In genomic region chr12:99884269-99885261, GRCm38 (mm10) we compare ENCODE assay signal across 8 mouse cellular contexts. TPM values are rescaled to one million over a fixed set of nuclear protein-coding genes. Genes with fewer than 3 reads are reported as not detected.
A peak's percentile ranks its signal among the peaks of the same experiment; 100 is the strongest.
DNase-seq lines count a peak whose midpoint lies in the region; ATAC-seq and TF ChIP-seq lines count a peak whose summit lies in the region.

Gene Efcab11, minus strand, starts transcription at chr12:99884439.
Gene Tdp1, plus strand, starts transcription at chr12:99884517.

- H3K4me2 ChIP-seq in lung, postnatal 0 days (replicated peaks; ENCODE audit: low read depth, low read length): peak within 1 kb of the TSS; percentile 91

- peak within 1 kb of the TSS; percentile 85 to 92 for H3K4me3 ChIP-seq in MEL (ENCODE audit: control insufficient read depth in 1 of 2, insufficient read depth in 1 of 2, low read depth in 2 of 2, low read length in 2 of 2)
- H3K4me3 ChIP-seq in cerebellum, adult 2 months (replicated peaks; ENCODE audit: insufficient read depth, low read depth, low read length): peak within 1 kb of the TSS; percentile 78
- peak within 1 kb of the TSS; percentile 82 for H3K4me3 ChIP-seq in hindbrain, embryonic 10.5 days
- H3K4me3 ChIP-seq in lung, postnatal 0 days (ENCODE audit: low read depth, low read length): peak within 1 kb of the TSS; percentile 73

- no peak for TF ChIP-seq RAD21 in MEL (IDR thresholded peaks at IDR 0.05; ENCODE audit: low read depth, low read length)

- H3K9me3 ChIP-seq in MEL (replicated peaks; ENCODE audit: insufficient read depth, low read length): no peaks in the 10 kb centered on the region
- H3K9me3 ChIP-seq in hindbrain, embryonic 10.5 days: no peaks in the 10 kb centered on the region
- H3K9me3 ChIP-seq in lung, postnatal 0 days (ENCODE audit: low read length): no peaks in the 10 kb centered on the region

- peak in 1 of 2 experiments; percentile 23; a peak in 1 of 4 replicates for TF ChIP-seq EP300 in MEL (IDR thresholded peaks at IDR 0.05; ENCODE audit: low read depth in 1 of 2, low read length in 2 of 2)
- TF ChIP-seq EP300 in lung, postnatal 0 days (IDR thresholded peaks at IDR 0.05): no peak

- H3K4me1 ChIP-seq in MEL (ENCODE audit: control insufficient read depth in 1 of 2, insufficient read depth in 2 of 2, low read length in 2 of 2): peaks cover 5 to 10% of the 10 kb centered on the region in 2 experiments
- no peaks in the 10 kb centered on the region for H3K4me1 ChIP-seq in cerebellum, adult 2 months (ENCODE audit: control insufficient read depth, insufficient read depth, low read length)
- H3K4me1 ChIP-seq in hindbrain, embryonic 10.5 days (replicated peaks): peaks cover 42% of the 10 kb centered on the region
- no peaks in the 10 kb centered on the region; the same call in 1 of the 2 replicates for H3K4me1 ChIP-seq in lung, postnatal 0 days (ENCODE audit: insufficient read depth, low read depth, low read length)

- DNase-seq in MEL (ENCODE audit: low read depth, low spot score): peak; percentile 94
- peak; percentile 94 to 95 for DNase-seq in cerebellum, adult 2 months
- DNase-seq in forelimb bud, embryonic 11.5 days (ENCODE audit: low read depth, low spot score): peak; percentile 92
- peak; percentile 96 for DNase-seq in hindbrain, embryonic 10.5 days (ENCODE audit: low spot score)
- peak; percentile 89 for DNase-seq in layer of hippocampus, adult 9-11 months
- peak; percentile 96 for DNase-seq in lung, postnatal 0 days (ENCODE audit: low spot score)
- DNase-seq in ovary, postnatal 14 days (ENCODE audit: low spot score): peak; percentile 90
- DNase-seq in thymus, postnatal 14 days: peak; percentile 96

- peak; percentile 91 for ATAC-seq in lung, postnatal 0 days

- peaks cover 0 to 7% of the 10 kb centered on the region in 2 experiments; a peak in 2 of 4 replicates for H3K36me3 ChIP-seq in MEL (ENCODE audit: control insufficient read depth in 1 of 2, insufficient read depth in 2 of 2, low read length in 2 of 2)
- peaks cover 17% of the 10 kb centered on the region for H3K36me3 ChIP-seq in hindbrain, embryonic 10.5 days
- H3K36me3 ChIP-seq in lung, postnatal 0 days (ENCODE audit: insufficient read depth, low read length): no peaks in the 10 kb centered on the region

- TF ChIP-seq CTCF in MEL (IDR thresholded peaks at IDR 0.05 in 2 of 3, conservative IDR thresholded peaks at IDR 0.05 in 1 of 3; ENCODE audit: control insufficient read depth in 1 of 3, insufficient read depth in 1 of 3, low read depth in 2 of 3, low read length in 3 of 3, poor library complexity in 1 of 3, severe bottlenecking in 1 of 3): no peak
- TF ChIP-seq CTCF in cerebellum, adult 2 months (IDR thresholded peaks at IDR 0.05; ENCODE audit: borderline replicate concordance, insufficient read depth, low read depth, low read length): no peak
- TF ChIP-seq CTCF in lung, postnatal 0 days (IDR thresholded peaks at IDR 0.05): peak; percentile 36

- WGBS in cerebellum, adult 2 months: under 1% methylated on average over 73 of the region's 73 CpGs
- WGBS in hindbrain, embryonic 10.5 days: under 1% methylated on average over 73 of the region's 73 CpGs
- WGBS in lung, postnatal 0 days: under 1% methylated on average over 69 of the region's 73 CpGs

- H3K79me2 ChIP-seq in MEL (ENCODE audit: control insufficient read depth, insufficient read depth, low read length, poor library complexity): peaks cover 5% of the 10 kb centered on the region

- H3K27ac ChIP-seq in MEL (ENCODE audit: control insufficient read depth, low read depth, low read length): peak within 1 kb of the TSS; percentile 87
- peak within 1 kb of the TSS; percentile 91 for H3K27ac ChIP-seq in cerebellum, adult 2 months (ENCODE audit: insufficient read depth, low read length)
- peak within 1 kb of the TSS; percentile 97 for H3K27ac ChIP-seq in hindbrain, embryonic 10.5 days
- peak within 1 kb of the TSS; percentile 74 for H3K27ac ChIP-seq in lung, postnatal 0 days (ENCODE audit: low read length)

- peak; percentile 80 to 98 for TF ChIP-seq POLR2A in MEL (IDR thresholded peaks at IDR 0.05; ENCODE audit: control insufficient read depth in 1 of 2, insufficient read depth in 1 of 2, low read depth in 1 of 2, low read length in 2 of 2, poor library complexity in 1 of 2)
- peak; percentile 60; the same call in 1 of the 2 replicates for TF ChIP-seq POLR2A in cerebellum, adult 2 months (IDR thresholded peaks at IDR 0.05; ENCODE audit: borderline replicate concordance, insufficient read depth, low read length)

- peak within 1 kb of the TSS; percentile 84 for H3K9ac ChIP-seq in MEL (ENCODE audit: control insufficient read depth, low read depth, low read length, poor library complexity, severe bottlenecking)
- H3K9ac ChIP-seq in lung, postnatal 0 days (replicated peaks; ENCODE audit: low read depth): peak within 1 kb of the TSS; percentile 66

- no peaks in the 10 kb centered on the region for H3K27me3 ChIP-seq in MEL (ENCODE audit: control insufficient read depth in 1 of 2, insufficient read depth in 2 of 2, low read length in 2 of 2)
- no peaks in the 10 kb centered on the region for H3K27me3 ChIP-seq in cerebellum, adult 2 months (ENCODE audit: control insufficient read depth, insufficient read depth, low read length)
- no peaks in the 10 kb centered on the region for H3K27me3 ChIP-seq in hindbrain, embryonic 10.5 days (ENCODE audit: insufficient read depth, poor library complexity, severe bottlenecking)
- no peaks in the 10 kb centered on the region for H3K27me3 ChIP-seq in lung, postnatal 0 days (replicated peaks; ENCODE audit: insufficient read depth, low read length)

TF ChIP-seq in MEL, 35 proteins besides CTCF, POLR2A, EP300 and RAD21 (continues in another document):
- TF ChIP-seq BHLHE40 (IDR thresholded peaks at IDR 0.05; ENCODE audit: borderline replicate concordance, low read depth, low read length) (no peak), TBP (IDR thresholded peaks at IDR 0.05; ENCODE audit: low read depth, low read length) (peak; percentile 89), NRF1 (IDR thresholded peaks at IDR 0.05; ENCODE audit: insufficient read depth, low read depth, low read length, poor library complexity, severe bottlenecking) (peak; percentile 86), ELF1 (IDR thresholded peaks at IDR 0.05; ENCODE audit: low read depth, low read length) (peak; percentile 94), TCF12 (IDR thresholded peaks at IDR 0.05; ENCODE audit: low read depth, low read length) (peak; percentile 75), MYC (IDR thresholded peaks at IDR 0.05; ENCODE audit: low read depth, low read length) (peak; percentile 76), USF1 (IDR thresholded peaks at IDR 0.05; ENCODE audit: low read depth, low read length) (no peak), MAX (IDR thresholded peaks at IDR 0.05; ENCODE audit: low read length) (peak; percentile 85), MYB (IDR thresholded peaks at IDR 0.05; ENCODE audit: low read depth, low read length) (no peak), GABPA (IDR thresholded peaks at IDR 0.05; ENCODE audit: low read depth, low read length) (no peak), E2F4 (IDR thresholded peaks at IDR 0.05; ENCODE audit: borderline replicate concordance, low read depth, low read length) (0 out of 2 replicates have a peak, but pooled peaks have one; percentile 52), CHD2 (IDR thresholded peaks at IDR 0.05; ENCODE audit: low read length) (no peak), KAT2A (conservative IDR thresholded peaks at IDR 0.05; ENCODE audit: low read depth, low read length) (peak; percentile 58), HCFC1 (IDR thresholded peaks at IDR 0.05; ENCODE audit: low read depth, low read length) (peak; percentile 84), RCOR1 (IDR thresholded peaks at IDR 0.05; ENCODE audit: low read depth, low read length) (no peak), ZKSCAN1 (IDR thresholded peaks at IDR 0.05; ENCODE audit: low read depth, low read length) (no peak), ZMIZ1 (IDR thresholded peaks at IDR 0.05; ENCODE audit: low read depth, low read length) (peak; percentile 74; the same call in 1 of the 2 replicates), SMC3 (IDR thresholded peaks at IDR 0.05; ENCODE audit: low read depth, low read length) (no peak; the same call in 1 of the 2 replicates), MAFK (IDR thresholded peaks at IDR 0.05; ENCODE audit: borderline replicate concordance, low read depth, low read length) (no peak), NELFE (IDR thresholded peaks at IDR 0.05; ENCODE audit: low read depth, low read length) (peak; percentile 81), JUND (IDR thresholded peaks at IDR 0.05; ENCODE audit: low read depth, low read length) (no peak), ETS1 (IDR thresholded peaks at IDR 0.05; ENCODE audit: low read depth, low read length) (peak; percentile 55), MAZ (IDR thresholded peaks at IDR 0.05; ENCODE audit: low read depth, low read length) (peak; percentile 75), MEF2A (IDR thresholded peaks at IDR 0.05; ENCODE audit: extremely low read depth, insufficient replicate concordance, low read depth, low read length, poor library complexity, severe bottlenecking) (no peak), ZC3H11A (IDR thresholded peaks at IDR 0.05; ENCODE audit: low read depth, low read length) (no peak), USF2 (IDR thresholded peaks at IDR 0.05; ENCODE audit: borderline replicate concordance in 1 of 2, insufficient read depth in 1 of 2, low read depth in 1 of 2, low read length in 2 of 2) (no peak), POLR2AphosphoS2 (IDR thresholded peaks at IDR 0.05; ENCODE audit: low read length) (no peak; the same call in 1 of the 2 replicates), POLR2AphosphoS5 (IDR thresholded peaks at IDR 0.05; ENCODE audit: borderline replicate concordance, low read depth, low read length) (no peak)

RNA-seq across cellular contexts. Expression of gene Efcab11, which starts in this region (rescaled TPM):
- total RNA-seq in MEL (2012; rRNA removed): 2.5 and 3.6 TPM in 2 replicates
- polyA plus RNA-seq in MEL (2012; ENCODE audit: insufficient read depth in 1 of 2, insufficient read length in 2 of 2, low read depth in 1 of 2, low replicate concordance in 2 of 2, missing spikeins in 1 of 2): 1 to 10 TPM in 1 of 2 experiments, not detected in 1; 3.5 TPM
- polyA plus RNA-seq in cerebellum, adult 2 months (2012; rRNA removed): 0.65 and 0.84 TPM in 2 replicates
- polyA plus RNA-seq in hindbrain, embryonic 10.5 days (2016; fragmentation: Nextera tagmentation; extraction: Ambion mirVana): 21.9 and 24.4 TPM in 2 replicates
- polyA plus RNA-seq in lung, postnatal 0 days (2015; fragmentation: Nextera tagmentation; extraction: Ambion mirVana): 2.2 and 2.7 TPM in 2 replicates

RNA-seq across cellular contexts. Expression of gene Tdp1, which starts in this region (rescaled TPM):
- 33.2 and 39.1 TPM in 2 replicates for total RNA-seq in MEL (2012; rRNA removed)
- 100 to 1,000 TPM in 1 of 2 experiments, 10 to 100 TPM in 1; 94.3 to 142 TPM for polyA plus RNA-seq in MEL (2012; ENCODE audit: insufficient read depth in 1 of 2, insufficient read length in 2 of 2, low read depth in 1 of 2, low replicate concordance in 2 of 2, missing spikeins in 1 of 2)
- polyA plus RNA-seq in cerebellum, adult 2 months (2012; rRNA removed): 20.7 and 23.0 TPM in 2 replicates
- 77.9 and 83.9 TPM in 2 replicates for polyA plus RNA-seq in hindbrain, embryonic 10.5 days (2016; fragmentation: Nextera tagmentation; extraction: Ambion mirVana)
- polyA plus RNA-seq in lung, postnatal 0 days (2015; fragmentation: Nextera tagmentation; extraction: Ambion mirVana): 14.2 and 17.2 TPM in 2 replicates

Comparison
In these comparisons a context has a peak if more than half of its experiments do, and no peak if none do; other contexts are left out.
1. Peak in every context shown above with its lines: DNase-seq, ATAC-seq, H3K4me3 ChIP-seq and H3K27ac ChIP-seq.